Mouse (Mus musculus) frontal cortex, adult 2 months (tissue): ENCODE measurements at regions not wholly inside any gene's neighbourhood (a gene's known extent, or its start where the extent isn't known, plus 50 kb on each side); places are given as distances from the start of the nearest gene placed in this dataset.
A peak's percentile ranks its signal among the peaks of the same experiment; 100 is the strongest.

Source experiments
- DNase-seq, 2 experiments: peaks; one replicate each; pipeline ENCODE4 v3.0.0; 2022; ENCODE audit warnings: low spot score in 1 of 2; ENCODE audit errors: extremely low spot score in 1 of 2

DNA sequence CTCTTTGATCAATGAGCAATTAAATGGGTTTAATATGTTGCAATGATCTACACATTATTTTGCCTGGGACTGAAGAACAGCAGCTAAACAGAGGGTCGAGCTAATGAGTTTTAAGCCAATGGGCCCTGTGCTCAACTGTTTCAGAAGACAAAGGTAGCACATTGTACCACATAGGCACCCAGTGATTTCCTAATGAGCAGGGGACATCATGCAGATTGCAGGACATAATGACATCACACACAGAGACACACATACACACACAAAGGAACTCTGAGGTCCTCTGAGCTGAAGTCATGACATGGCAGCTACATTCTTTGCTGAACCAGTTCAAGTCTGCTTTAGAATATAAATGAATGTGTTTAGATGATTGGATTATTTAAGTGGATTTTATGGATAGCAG is 71.9 kb downstream of the Zfp330 start:
- DNase-seq, result no peak

DNA sequence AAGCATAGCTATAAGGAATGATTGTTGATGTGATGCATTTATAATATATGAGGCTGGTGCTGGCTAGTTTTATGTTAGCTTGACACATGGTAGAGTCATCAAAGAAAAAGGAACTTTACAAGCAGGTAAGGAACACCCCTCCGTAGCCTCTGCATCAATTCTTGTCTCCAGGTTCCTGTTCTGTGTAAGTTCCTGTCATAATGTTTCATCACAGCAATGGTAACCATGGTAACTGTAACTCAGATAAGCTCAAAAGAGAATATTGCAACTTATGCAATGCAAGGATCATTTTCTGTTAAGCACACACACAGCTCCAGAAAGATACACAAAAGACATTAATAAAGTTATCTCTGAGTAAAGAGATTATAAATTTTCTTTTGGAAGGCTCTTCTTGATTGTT is 73.5 kb downstream of the Zfp330 start:
- DNase-seq, result no peak

DNA sequence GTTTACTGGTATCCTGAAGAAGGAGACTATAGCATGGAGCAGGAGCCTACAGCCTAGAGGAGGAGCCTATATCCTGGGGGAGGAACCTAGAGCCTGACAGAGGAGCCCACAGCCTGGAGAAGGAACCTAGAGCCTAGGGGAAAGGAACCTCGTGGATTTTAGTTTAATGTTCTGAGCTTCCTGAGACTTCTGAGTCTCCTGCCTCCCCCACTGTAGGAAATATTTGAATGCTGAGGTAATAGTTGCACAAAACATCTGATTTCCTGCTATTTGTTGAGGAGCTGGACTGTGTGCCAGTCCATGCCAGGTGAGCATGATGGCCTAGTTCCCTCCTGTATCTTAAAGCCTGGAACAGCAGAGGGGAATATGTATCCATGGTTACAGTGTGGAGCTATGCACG is 74.7 kb downstream of the Zfp330 start:
- DNase-seq, result no peak

DNA sequence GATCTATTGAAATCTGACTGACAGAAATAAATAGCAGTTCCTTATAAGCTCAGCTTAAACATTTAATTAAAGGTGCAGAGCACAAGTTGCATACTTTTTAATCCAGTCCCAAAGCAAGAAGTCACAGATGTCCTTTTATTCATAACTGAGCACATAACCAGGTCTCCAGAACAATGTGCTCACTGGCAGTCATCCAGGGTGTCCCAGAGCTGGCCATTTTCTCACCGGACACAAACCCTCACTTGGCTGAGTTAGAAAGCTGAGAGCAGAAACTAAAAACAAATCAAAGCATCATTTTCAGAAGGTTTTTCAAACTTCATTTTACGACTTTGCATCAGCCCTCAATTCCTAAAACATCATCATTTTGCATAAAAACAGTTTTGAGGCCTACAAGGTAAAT is 75.9 kb downstream of the Zfp330 start:
- no peak for DNase-seq

DNA sequence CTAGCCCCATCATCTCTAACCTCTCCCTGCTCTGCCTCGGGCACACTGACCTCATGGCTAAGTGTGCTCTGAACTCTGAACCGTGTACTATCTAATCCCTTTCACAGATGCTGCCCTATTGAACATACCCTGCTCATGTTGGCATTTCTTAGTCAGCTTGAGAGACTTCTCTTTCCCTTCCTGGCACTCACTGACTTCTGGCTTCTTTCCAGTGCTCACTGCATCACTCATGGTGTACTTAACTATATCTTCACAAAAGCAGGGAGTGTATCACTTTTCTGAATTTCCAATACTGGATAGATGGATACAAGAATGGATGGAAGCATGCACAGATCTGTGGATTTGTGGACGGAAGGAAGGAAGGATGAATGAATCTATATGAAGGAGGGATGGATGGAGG is 80.9 kb downstream of the Zfp330 start:
- peak in 1 of 2 experiments; percentile 16 for DNase-seq

DNA sequence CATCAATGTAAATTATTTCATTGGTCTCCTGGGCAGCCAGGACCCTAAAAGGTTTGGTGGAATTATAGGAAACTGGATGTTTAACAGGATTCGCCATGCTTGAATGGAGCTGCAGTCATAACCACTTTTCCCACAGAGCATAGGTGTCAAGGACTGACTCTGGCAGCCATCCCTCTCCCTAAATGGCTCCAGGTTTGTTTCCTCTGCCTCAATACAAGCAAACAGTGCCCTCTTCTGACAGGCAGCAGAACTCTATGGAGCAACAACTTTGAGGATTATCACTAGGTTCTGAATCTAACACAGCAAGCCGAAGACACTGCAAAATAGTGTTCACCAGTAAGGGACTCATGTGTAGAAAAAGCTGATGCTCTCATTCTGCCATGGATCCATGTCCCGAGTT is 84.6 kb downstream of the Zfp330 start:
- peak; percentile 7 to 71 for DNase-seq

DNA sequence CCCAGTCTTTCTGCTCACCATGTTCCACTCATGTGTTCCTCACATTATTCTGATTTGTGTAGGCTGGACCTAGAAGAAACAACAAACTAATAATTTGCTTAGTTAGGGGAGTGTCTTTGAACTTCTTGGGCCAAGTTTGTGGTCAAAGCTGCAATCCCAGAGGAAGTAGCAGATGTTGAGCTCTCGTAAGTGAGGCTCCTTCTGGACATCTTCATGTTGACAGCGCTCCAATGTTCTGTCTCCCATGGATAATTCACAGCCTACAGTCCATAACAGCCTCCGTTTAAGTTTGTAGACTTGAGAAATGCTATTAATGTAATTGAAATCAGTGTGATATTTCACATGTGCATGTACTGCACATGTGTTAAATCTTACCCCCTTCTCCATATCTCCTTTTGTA is 88.0 kb downstream of the Zfp330 start:
- DNase-seq, result no peak

DNA sequence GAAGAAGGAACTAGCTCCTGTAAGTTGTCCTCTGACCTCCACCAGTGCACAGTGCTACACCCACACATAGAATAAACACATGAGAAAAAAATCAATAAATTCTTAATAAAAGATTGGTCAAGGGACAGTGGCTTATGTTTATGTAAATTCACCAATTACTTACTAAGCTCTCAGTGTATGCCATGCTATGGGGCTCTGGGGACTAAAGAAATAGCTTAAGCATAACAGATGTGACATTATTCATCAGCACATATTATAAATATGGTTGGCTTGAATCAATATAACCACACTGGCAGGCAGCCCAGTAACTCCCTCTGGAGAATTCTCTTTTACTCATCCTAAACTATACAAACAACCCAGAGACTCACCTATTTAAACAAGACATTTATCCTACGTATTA is 95.2 kb downstream of the Zfp330 start:
- DNase-seq, result peak in 1 of 2 experiments; percentile 5

DNA sequence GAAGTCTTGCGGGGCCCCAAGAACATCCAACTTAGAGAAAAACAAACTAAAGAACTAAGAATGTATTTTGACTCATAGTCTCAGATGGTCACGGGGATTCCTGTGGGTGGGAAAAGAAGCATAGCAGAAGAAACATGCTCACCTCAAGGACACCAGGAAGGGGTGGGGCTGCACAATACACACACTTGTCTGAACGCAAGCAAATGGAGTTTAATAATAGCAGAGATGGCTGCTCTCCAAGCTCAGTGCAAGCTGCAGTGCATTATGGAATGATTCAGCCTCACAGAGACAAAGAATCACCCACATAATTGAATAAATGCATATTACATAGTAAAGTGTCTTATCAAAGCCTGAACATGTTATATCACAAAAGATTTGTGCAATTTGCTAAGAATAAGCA is 96.2 kb downstream of the Zfp330 start:
- peak in 1 of 2 experiments; percentile 27 for DNase-seq

DNA sequence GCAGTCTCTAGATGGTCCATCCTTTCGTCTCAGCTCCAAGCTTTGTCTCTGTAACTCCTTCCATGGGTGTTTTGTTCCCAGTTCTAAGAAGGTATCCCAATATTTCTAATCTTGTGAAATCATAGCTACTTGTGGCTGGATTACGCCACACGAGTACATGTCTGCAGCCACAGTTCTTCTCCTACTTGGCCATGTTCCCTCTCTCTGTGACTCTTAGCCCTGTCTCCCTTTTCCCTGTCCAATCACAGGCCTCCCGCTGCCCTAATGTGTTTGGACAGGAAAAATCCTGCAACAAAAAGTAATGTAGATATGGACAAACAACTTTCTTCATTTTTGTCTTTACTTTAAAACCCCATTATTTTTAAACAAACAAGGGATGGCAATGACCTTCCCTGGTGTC is 104.7 kb downstream of the Zfp330 start:
- DNase-seq, result no peak

DNA sequence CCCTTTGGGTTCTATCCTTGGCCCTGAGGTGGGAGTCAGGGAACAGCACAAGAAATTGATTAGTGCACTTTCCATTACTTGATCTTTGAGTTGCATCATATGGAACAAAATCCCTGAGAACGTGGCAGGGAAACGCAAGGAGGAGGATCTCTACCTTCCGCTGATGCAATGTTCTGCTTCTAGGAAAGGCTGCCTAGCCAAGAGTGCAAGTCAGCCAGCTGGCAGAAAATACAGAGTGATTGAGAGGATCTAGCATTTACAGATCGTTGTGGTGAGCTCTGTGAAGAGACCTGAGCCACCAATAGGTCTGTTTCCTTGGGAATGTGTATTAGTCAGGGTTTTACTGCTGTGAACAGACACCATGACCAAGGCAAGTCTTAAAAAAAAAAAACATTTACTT is 108.8 kb downstream of the Zfp330 start:
- DNase-seq, result no peak

DNA sequence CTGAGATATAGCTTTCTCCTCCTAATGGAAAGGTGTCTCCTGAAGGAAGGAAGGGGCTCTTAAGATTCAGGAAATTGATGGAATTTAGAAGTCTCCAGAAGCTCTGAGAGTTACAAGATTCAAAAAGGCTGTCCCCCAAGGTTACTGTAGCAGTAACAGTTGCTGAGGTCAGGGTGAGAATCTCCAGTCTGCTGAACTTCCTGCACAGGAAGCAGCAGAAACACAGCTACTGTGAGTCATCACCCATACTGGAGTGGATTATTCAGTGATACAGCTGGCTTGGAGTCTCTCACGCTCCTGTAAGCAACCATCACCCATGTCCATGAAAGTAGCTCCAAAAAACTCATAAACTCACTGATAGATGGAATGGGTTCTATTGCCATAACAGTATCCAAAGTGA is 133.5 kb downstream of the Zfp330 start:
- DNase-seq, result no peak

DNA sequence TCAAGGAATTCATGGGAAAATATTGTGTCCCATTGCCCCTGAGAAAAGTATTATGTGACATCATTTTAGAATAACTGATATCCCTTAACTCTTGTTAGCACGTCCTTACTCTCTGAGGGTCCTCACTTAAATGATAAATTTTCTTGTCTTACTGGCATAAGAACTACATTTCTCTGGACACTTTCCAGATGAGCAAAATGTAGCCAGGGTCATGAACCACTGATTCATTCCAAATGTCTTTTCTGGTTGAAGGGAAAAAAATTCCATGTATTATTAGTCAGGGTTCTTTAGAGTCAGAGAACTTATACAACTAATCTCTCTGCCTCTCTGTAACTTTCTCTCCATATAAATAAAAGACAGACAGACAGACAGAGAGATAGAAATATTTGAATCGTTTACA is 143.5 kb downstream of the Zfp330 start:
- DNase-seq, result no peak

DNA sequence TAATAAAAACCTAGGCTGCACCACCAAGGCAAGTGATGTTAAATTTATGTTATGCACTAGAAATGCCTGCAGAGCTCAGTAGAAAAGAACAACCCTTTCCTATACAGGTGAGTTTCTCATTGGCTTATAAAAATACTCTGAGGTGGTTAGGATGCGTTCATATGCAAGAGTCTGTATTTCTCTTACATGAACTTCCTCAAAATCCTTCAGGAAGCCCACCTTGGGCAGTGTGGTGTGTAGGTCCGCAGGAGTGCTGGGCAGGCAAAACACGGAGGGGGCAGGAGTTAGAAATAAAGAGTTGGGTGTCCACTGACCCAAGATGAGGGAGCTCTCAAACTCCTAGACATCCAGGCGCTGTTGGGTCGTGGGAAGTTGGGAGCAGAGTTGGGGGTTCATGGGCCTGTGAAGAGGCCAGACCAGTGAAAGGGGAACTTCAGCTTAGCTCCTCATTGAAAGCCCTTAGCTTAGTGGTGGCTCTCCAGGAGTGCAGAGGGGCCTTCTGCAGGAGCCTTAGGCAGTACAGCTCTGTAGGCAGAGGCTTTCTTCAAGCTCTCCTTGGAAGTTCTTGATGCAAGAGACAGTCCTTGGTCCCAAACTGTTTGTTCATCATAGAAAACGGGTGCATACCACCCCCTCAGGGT is 150.0 kb downstream of the Zfp330 start:
- DNase-seq, result no peak

DNA sequence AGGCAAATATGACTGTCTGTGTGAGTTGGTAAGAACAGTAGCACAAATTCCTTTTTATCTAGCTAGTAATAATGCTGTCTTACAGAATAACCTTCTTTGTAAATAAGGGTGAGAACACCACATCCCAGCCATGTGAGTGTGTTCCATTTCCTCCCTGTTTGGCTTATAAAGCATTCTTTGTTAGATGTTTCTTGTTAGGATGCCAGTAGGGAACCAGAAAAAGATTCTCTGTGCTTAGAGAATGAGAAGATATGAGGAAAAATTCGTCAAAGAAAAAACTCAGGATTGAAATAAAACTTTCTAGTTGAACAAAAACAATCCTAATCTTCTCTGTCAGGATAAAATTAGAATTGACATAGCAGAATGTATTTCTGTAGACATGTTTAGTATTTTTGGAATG is 155.3 kb downstream of the Zfp330 start:
- DNase-seq, result no peak

DNA sequence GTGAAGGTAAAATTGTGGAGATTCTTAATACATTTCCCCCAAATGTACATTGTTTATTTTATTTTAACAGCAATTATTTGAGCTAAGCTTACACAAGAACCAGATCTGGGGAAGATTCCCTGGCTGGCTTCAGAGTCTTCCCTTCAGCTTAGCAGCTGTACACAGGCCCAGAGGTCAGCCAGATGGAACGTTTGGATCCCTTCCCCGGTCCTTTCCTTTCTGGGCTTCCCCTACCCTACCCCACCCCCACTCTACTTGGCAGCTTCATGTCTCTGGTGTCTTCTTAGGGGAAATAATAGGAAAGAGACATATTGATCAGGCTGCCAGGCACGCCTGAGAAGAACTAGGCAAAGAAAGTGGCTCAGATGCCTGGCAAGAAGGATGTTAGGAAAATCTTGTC is 172.4 kb downstream of the Zfp330 start:
- DNase-seq, result no peak

DNA sequence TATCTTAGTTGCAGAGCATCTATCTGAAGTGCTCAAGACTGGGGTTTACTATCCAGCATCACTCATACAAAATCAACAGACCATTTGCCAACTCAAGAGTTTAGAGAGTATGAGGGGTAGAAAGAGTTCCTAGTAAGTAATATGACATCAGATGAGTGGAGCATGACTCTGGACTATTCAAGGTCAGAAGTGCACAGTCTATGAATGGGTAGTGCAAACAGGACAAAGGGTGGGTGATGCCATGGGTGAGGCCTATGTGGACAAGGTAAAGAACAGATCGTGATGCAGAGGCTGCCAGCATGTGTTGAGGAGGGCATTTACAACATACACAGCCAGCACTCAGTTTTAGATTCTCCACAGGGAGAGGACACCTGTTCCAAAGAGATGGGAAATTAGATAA is 170.4 kb upstream of the Il15 start:
- DNase-seq, result no peak

DNA sequence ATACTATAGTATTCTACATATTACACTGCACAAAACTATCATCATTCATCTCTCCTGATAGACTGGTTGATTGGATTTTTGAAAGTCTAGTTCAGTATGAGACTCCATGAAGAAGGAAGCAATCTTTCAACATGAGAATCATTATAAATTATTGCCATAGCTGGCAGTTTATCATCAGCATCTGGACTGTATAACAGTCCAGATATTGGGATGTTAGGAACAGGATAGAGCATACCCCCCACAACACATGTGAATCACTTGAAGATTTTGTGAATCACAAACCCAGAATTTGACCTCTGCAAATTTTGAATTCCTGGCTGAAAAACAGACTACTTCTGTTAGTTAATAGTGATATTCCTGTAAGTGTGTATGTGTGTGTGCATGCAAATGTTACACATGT is 135.1 kb upstream of the Il15 start:
- no peak for DNase-seq

DNA sequence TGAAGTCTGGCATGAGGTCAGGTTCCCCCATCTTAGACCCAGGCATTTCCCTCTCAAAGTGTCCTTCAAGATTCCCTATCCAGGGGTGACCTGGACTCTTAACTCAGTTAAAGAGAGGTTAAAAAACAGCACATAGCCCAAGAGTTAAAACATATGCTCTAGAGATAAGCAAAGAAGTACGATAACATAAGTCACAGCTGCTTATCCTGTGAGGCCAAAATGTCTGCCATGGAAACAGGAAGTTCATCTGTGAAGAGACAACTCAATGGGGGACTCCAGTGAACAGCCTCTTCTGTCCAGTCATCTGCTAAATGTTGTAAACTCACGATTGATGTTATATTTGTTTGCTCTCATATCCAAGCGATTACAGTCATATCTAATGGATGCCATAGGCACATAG is 126.1 kb upstream of the Il15 start:
- no peak for DNase-seq

DNA sequence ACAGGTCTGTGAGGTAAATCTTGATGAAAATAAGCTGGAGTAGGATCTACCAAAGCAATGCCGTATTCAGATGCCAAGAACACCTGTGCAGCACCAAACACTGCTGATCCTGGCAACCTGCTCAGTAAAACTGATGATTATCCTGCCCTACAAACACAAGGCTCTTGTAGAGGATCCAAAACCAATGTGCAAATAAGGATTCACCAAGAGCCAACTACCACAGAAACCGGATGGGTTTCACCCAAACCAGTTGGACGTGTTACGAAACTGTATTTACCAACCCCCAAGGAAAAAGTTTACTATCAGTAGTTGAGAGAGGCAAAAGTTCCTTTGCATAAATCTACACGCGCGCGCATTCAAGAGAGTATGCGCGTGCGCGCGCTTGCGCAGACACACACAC is 120.8 kb upstream of the Il15 start:
- DNase-seq, result no peak

DNA sequence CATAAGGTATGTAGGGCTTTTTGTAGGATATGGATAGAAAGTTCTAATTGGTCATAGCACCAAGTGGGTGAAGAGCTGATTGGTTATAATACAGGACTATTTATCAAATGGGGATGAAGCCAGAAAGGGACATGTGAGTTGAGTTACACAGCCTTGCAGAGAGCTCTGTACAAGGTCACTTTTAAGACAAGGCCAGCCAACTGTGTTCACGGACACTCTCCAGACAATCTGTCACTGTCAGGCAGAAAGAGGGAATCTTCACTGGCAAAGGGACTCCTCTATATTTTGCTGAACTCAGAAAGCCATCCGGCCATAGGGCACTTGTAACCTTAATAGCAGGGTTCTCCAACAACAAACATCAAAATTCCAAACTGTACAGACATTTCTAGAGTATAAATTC is 95.5 kb upstream of the Il15 start:
- no peak for DNase-seq

DNA sequence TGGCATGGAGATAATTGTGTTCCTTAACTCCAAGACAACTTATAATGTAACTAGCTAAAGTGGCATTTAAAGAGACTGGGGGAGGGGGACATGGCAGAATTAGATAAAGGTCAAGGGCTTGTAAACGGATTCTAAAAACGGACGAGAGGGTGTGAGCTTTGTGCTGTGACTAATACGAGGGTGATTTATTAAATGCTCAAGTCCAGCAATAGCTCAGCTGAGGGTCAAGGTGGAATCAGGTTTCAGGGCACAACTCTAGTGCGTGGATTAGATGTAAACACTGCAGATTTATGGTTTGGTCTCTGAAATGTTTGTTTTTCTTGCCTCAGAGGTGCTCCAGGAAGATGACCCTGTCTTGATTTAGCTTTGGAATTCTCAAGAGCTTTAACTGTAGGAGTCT is 74.8 kb upstream of the Il15 start:
- DNase-seq, result no peak

DNA sequence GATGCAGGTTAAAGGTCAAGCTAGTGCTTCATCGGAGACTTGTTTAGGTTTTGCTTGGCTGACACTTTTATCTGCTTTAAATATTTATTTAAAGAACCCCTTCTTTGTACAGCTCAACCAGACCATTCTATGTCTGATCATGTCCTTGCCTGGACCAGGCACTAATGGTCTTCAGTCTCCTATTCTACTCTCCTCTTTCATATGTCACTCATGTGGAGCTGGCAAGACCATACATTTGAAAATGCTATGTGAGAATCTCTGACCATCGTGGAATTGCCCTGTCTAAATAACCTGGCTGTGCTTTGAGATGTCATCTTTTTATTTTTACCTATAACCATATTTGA is 74.4 kb upstream of the Il15 start:
- DNase-seq, result no peak
